Mouse (Mus musculus) right cerebral cortex, adult 2 months (tissue): ENCODE measurements around the gene Iqce.

Source experiments
- DNase-seq, 2 experiments: peaks; one replicate each; pipeline ENCODE4 v3.0.0; 2021 to 2022; ENCODE audit warnings: low spot score in 2 of 2

The Iqce gene

DNA sequence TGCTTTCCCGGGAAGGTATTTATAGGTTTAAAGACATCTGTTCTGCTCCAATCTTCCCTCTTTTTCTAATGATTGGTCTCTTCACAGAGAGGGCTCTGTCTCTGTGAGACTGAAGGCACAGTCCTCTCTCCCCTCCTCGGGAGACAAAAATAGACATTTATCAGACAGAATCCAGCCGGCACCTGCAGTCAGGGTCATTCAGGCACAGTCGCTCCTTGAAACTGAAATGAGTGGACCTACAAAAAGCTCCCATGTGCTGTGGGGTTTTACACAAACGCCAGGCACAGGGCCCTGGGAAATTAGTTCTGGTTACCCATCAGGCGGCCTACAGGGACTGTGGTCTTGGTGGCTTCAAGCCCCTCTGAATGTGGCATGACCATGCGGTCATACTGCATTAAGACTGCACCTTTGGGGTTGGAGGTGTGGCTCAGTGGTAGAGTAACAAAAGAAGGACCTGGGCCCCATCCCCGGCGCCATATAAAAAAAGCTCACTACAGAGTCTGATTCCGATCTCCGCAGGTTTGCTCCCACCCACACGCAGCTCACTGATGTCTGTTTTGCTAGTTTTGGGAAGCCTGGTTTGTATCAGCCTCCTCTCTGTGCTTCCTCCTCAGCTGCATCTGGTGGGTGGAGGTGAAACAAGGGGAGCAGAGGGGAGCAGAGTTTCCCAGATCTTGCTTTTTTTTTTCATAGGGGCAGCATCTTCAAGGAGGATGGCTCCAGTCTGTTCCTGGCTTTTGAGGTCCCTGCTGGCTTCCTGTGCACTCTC, 40.1 kb downstream of the Iqce start:
- DNase-seq = peak; percentile 68 to 69

DNA sequence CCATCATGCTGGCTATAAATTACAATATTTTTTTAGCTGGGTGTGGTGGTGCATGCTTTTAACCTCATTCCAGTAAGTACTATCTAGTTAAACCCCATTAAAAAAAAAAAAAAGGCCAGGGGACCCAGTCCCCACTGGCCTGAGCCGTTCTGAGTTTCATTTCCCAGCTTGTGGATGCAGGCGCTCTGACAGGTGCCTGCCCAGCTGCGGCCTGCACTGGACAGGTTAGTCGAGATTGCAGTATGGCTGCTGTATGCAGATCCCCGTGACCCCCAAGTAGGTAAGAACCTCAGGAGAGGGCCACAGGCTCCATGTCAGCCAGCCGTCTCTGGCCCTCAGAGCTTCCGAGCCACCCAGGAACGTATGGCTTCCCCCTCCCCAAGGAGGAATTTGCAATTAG, 40.8 kb downstream of the Iqce start:
- no peak for DNase-seq

- DNase-seq = no peak
Observed at GRCm38 (mm10) chr5:140660398-140660797, 41.8 kb downstream of the Iqce start.

GRCm38 (mm10) chr5:140659607-140660272, 42.4 kb downstream of the Iqce start:
- peak; percentile 73 to 83 for DNase-seq

- DNase-seq = no peak
Observed at GRCm38 (mm10) chr5:140654096-140654845, 47.9 kb downstream of the Iqce start.

- DNase-seq = no peak
Observed at GRCm38 (mm10) chr5:140652587-140652986, 49.6 kb downstream of the Iqce start.

- DNase-seq = no peak
Observed at GRCm38 (mm10) chr5:140651231-140651630, 50.9 kb downstream of the Iqce start.

GRCm38 (mm10) chr5:140649881-140650414, 52.2 kb downstream of the Iqce start:
- DNase-seq = no peak

DNA sequence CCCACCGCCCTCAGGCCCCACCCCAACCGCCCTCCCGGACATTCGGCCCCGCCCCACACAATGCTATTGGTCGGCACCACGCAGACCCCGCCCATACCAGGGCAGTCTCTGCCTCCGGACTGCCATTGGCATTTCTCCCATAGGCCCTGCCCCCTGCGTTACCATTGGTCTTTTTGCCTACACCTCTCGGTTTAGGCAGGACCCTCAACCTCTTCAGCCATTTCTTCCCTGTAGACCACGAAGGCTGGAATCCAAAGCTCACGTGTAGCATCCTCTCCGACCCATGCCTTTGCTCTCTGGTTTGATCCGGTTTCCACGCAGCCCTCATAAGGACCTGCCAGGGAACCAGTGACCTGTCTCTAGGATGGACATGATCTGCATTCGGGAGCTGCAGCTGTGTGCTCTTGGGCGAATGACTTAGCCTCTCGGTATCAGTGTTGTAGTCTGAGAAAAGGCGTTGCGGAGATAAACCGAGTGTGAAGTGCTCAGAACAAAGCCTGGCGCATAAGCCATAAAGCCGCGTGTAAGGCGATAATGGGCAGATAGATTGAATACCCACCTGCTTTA, 53.0 kb downstream of the Iqce start:
- DNase-seq = peak; percentile 95 to 96

DNA sequence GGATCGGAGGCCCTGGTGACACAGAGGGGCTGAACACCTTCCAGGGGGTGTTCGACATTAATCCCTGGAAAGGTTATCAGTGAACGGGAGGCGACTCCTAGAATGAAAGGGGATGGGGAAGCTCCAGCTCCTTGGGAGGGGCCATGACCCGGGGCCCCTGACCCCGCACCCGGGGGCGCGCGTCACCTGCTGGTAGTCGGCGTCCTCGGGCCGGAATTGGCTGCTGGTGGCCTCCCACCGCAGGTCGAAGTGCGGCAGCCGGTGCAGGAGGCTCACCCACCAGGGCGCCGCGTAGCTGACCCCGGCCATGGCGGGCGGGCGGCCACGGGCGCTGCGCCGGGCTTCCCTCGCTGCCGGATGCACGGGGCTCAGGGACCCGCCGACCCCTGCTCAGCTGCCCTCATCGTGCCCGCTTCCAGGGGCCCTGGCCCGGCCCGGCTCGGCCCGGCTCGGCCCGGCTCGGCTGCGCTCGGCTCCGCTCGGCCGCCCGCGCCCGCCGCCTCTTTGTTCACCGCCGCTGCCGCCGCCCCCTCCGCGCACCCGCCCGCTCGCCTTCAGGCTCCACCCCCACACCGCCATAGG, 53.6 kb downstream of the Iqce start, which contains the start of gene Ttyh3:
Gene Ttyh3 (minus strand): TSS at position 513 of the 582 bp plus-strand sequence.
- no peak for DNase-seq

GRCm38 (mm10) chr5:140647821-140648518, 54.2 kb downstream of the Iqce start:
- peak; percentile 54 to 69 for DNase-seq

- peak; percentile 76 to 83 for DNase-seq
Observed at GRCm38 (mm10) chr5:140647031-140647760, 55.0 kb downstream of the Iqce start.

DNA sequence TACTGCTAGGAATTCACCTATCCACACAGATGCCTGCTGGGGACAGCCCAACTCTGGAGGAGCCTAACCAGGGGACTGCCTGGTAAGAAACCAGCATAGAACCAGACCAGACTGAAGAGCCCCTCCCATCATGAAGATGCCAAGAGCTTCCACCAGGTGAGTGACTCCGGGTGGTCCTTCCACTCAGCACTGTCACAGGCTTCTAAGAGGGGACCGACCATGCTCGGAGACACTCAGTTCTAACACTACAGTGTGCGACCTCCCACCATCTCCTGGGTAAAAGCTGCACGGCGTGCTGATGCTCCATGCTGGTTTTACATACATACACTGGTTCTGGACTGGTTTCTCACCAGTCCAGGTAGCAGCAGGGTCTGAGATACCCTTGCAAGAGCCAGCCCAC, 56.0 kb downstream of the Iqce start:
- no peak for DNase-seq

- no peak for DNase-seq
Observed at GRCm38 (mm10) chr5:140645454-140645853, 56.7 kb downstream of the Iqce start.

DNA sequence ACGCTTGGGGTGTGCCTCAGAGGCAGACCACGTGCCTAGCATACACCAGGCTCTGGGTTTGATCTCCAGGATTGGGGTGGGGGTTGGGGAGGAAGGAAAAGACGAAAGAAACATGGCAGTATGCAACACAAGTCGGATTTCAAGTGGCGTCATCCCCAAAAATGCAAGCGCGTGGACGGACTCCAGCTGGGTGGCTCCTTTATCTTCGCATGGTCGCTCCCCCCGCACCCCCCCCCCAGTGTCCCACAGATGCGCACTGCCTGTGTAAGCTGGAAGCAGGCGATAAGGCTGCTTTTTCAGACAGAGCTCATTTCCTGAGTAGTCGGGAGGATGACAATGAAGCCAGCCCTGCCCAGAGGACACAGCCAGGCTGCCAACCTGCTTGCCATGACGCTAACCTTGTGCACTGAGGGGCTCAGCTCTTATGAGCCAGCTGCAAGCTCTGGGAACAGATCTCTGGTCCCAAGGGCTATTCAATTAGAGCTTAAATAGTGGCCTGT, 57.4 kb downstream of the Iqce start:
- DNase-seq = no peak

GRCm38 (mm10) chr5:140644263-140644662, 57.9 kb downstream of the Iqce start:
- no peak for DNase-seq

DNA sequence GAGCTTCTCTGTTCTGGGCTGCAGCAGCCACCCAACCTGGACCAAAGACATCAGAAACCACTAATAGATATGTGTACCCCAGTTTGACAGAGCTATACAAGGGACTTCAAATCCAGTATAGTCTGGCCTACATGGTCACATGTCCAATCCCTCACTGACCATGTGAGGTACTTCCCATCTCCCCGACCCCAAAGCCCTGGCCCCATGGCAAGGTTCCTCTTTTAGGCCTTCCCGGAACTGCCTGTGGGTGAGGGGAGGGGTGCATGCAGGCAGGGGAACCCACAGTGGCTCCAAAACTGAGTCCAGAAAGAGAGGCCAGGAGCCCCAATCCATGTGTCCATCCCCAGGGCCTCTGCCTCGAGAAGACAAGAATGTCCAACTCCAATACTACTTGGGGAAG, 60.1 kb downstream of the Iqce start:
- DNase-seq = no peak

GRCm38 (mm10) chr5:140641254-140641928, 60.8 kb downstream of the Iqce start:
- DNase-seq = no peak

DNA sequence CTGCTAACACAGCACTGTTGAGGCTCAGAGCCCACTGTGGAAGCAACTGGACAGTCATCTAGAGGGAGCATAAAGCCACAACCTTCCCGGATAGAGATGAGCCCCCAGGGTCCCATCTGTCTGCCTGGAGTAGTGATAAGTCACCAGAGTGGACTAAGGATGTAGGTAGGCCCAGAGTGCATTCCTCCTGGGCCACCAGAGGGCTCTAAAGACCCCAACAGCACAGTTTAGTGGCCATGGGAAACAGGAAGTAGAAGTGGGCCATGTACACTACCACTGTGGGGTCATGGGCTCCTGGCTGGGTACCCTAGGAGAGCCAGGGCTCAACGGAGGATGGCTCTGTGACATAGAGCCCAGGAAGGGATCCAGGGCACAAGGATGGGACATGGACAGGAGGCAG, 61.4 kb downstream of the Iqce start:
- no peak for DNase-seq
